8 mouse cellular contexts compared by ENCODE assay signal in genomic region chr10:117688204-117689151, GRCm38 (mm10). TPM values are rescaled to one million over a fixed set of nuclear protein-coding genes. Genes with fewer than 3 reads are reported as not detected.
DNase-seq lines count a peak whose midpoint lies in the region; ATAC-seq and TF ChIP-seq lines count a peak whose summit lies in the region.

No protein-coding gene starts in this region.

- H3K4me1 ChIP-seq in thymus, adult 2 months (replicated peaks; ENCODE audit: control insufficient read depth, insufficient read depth, low read length) = no peaks in the 10 kb centered on the region
- no peaks in the 10 kb centered on the region for H3K4me1 ChIP-seq in lung, postnatal 0 days (ENCODE audit: insufficient read depth, low read depth, low read length)

- H3K9me3 ChIP-seq in lung, postnatal 0 days (ENCODE audit: low read length) = no peaks in the 10 kb centered on the region

- TF ChIP-seq CTCF in thymus, adult 2 months (IDR thresholded peaks at IDR 0.05; ENCODE audit: borderline replicate concordance, control insufficient read depth, extremely low read depth, insufficient read depth, low read length, poor library complexity) = no peak
- TF ChIP-seq CTCF in lung, postnatal 0 days (IDR thresholded peaks at IDR 0.05) = peak; percentile 62

- peaks cover 52% of the 10 kb centered on the region for H3K36me3 ChIP-seq in thymus, adult 2 months (ENCODE audit: control insufficient read depth, insufficient read depth, low read length)
- H3K36me3 ChIP-seq in lung, postnatal 0 days (ENCODE audit: insufficient read depth, low read length) = peaks cover 34% of the 10 kb centered on the region; the same call in 1 of the 2 replicates

- 92% methylated on average over 13 of the region's 13 CpGs for WGBS in thymus, adult 2 months
- 84% methylated on average over 13 of the region's 13 CpGs for WGBS in lung, postnatal 0 days

- TF ChIP-seq EP300 in lung, postnatal 0 days (IDR thresholded peaks at IDR 0.05) = no peak

- no peak for TF ChIP-seq POLR2A in thymus, adult 2 months (IDR thresholded peaks at IDR 0.05; ENCODE audit: control insufficient read depth, extremely low read depth, insufficient read depth, low read length, poor library complexity)

- DNase-seq in thymus, adult 2 months = peak; percentile 12
- no peak for DNase-seq in thymus, postnatal 25 days
- peak; percentile 46 for DNase-seq in brain, adult 2 months (ENCODE audit: low read depth, low spot score)
- DNase-seq in induced T-regulatory cell, adult 2 months (ENCODE audit: low read depth) = peak; percentile 68
- peak; percentile 30 for DNase-seq in lung, postnatal 0 days (ENCODE audit: low spot score)
- DNase-seq in urinary bladder, postnatal 10 days (ENCODE audit: low spot score) = no peak
- DNase-seq in frontal cortex, postnatal 14 days (ENCODE audit: low spot score in 2 of 2) = no peak
- no peak for DNase-seq in urinary bladder, adult 18-20 months (ENCODE audit: low spot score in 2 of 2)

- H3K4me2 ChIP-seq in lung, postnatal 0 days (replicated peaks; ENCODE audit: low read depth, low read length) = no peak overlapping the region

- no peak overlapping the region for H3K27ac ChIP-seq in thymus, adult 2 months (ENCODE audit: control insufficient read depth, insufficient read depth, low read length)
- H3K27ac ChIP-seq in lung, postnatal 0 days (ENCODE audit: low read length) = no peak overlapping the region

- H3K9ac ChIP-seq in lung, postnatal 0 days (replicated peaks; ENCODE audit: low read depth) = no peak overlapping the region

- no peaks in the 10 kb centered on the region for H3K27me3 ChIP-seq in thymus, adult 2 months (ENCODE audit: control insufficient read depth, insufficient read depth, low read length)
- no peaks in the 10 kb centered on the region for H3K27me3 ChIP-seq in lung, postnatal 0 days (replicated peaks; ENCODE audit: insufficient read depth, low read length)

- no peak overlapping the region for H3K4me3 ChIP-seq in thymus, adult 2 months (ENCODE audit: control insufficient read depth, insufficient read depth, low read length)
- no peak overlapping the region for H3K4me3 ChIP-seq in lung, postnatal 0 days (ENCODE audit: low read depth, low read length)

- ATAC-seq in lung, postnatal 0 days = peak; percentile 72

RNA-seq across cellular contexts. Expression of gene Mdm2, which starts 22.1 kb away (rescaled TPM):
- polyA plus RNA-seq in thymus, adult 2 months (2012; rRNA removed) = 83.0 and 116 TPM in 2 replicates
- 22.7 and 28.9 TPM in 2 replicates for polyA plus RNA-seq in lung, postnatal 0 days (2015; fragmentation: Nextera tagmentation; extraction: Ambion mirVana)

RNA-seq across cellular contexts. Expression of gene Slc35e3, which starts 57.7 kb away (rescaled TPM):
- 13.8 and 19.1 TPM in 2 replicates for polyA plus RNA-seq in thymus, adult 2 months (2012; rRNA removed)
- polyA plus RNA-seq in lung, postnatal 0 days (2015; fragmentation: Nextera tagmentation; extraction: Ambion mirVana) = 16.7 and 17.2 TPM in 2 replicates

RNA-seq across cellular contexts. Expression of gene Cpm, which starts 59.2 kb away (rescaled TPM):
- 3.2 and 3.6 TPM in 2 replicates for polyA plus RNA-seq in thymus, adult 2 months (2012; rRNA removed)
- polyA plus RNA-seq in lung, postnatal 0 days (2015; fragmentation: Nextera tagmentation; extraction: Ambion mirVana) = 215 and 250 TPM in 2 replicates

Comparison
In these comparisons a context has a peak if more than half of its experiments do, and no peak if none do; other contexts are left out.
1. DNase-seq: peak in thymus, adult 2 months (single experiment), brain, adult 2 months (single experiment), induced T-regulatory cell, adult 2 months (single experiment) and lung, postnatal 0 days (single experiment); none in thymus, postnatal 25 days (single experiment), urinary bladder, postnatal 10 days (single experiment), frontal cortex, postnatal 14 days (0 of 2) and urinary bladder, adult 18-20 months (0 of 2).
2. RNA of gene Cpm, which starts 59.2 kb away (polyA plus RNA-seq): 215 to 250 TPM in lung, postnatal 0 days; 3.2 to 3.6 TPM in thymus, adult 2 months; every median in the first group is over 10 times any median in the second.